In genomic region chr4:120061727-120062126, GRCm38 (mm10) we compare ENCODE assay signal across 23 mouse cellular contexts. TPM values are rescaled to one million over a fixed set of nuclear protein-coding genes. Genes with fewer than 3 reads are reported as not detected.
"Had no signal": no experiment of that assay in that cellular context is flagged by ENCODE, and none has a peak within 500 bp of the region (broad histone marks: within the 10 kb centered on the region; RNA-seq: fewer than 3 reads in every experiment).

No protein-coding gene starts in this region.

- H3K27me3 ChIP-seq: liver, embryonic 12.5 days; midbrain, embryonic 12.5 days; neural tube, embryonic 13.5 days; neural tube, embryonic 15.5 days; stomach, embryonic 15.5 days had no signal

- H3K27ac ChIP-seq: liver, embryonic 12.5 days; liver, embryonic 14.5 days; midbrain, embryonic 12.5 days; neural tube, embryonic 13.5 days; neural tube, embryonic 15.5 days; stomach, embryonic 15.5 days; stomach, postnatal 0 days had no signal

- H3K9ac ChIP-seq: liver, embryonic 12.5 days; liver, embryonic 14.5 days; lung, embryonic 14.5 days; midbrain, embryonic 12.5 days; neural tube, embryonic 13.5 days; neural tube, embryonic 15.5 days; stomach, embryonic 15.5 days had no signal

- ATAC-seq: liver, embryonic 12.5 days; midbrain, embryonic 16.5 days had no signal

- H3K9me3 ChIP-seq: liver, embryonic 12.5 days; midbrain, embryonic 12.5 days; neural tube, embryonic 13.5 days; neural tube, embryonic 15.5 days; stomach, embryonic 15.5 days had no signal

- H3K36me3 ChIP-seq: liver, embryonic 12.5 days; midbrain, embryonic 12.5 days; neural tube, embryonic 13.5 days; neural tube, embryonic 15.5 days; stomach, embryonic 15.5 days had no signal

- H3K4me3 ChIP-seq: liver, embryonic 12.5 days; midbrain, embryonic 12.5 days; myocyte; neural tube, embryonic 13.5 days; neural tube, embryonic 15.5 days; stomach, embryonic 15.5 days had no signal

- DNase-seq: lung, embryonic 14.5 days; lung, postnatal 10 days; lung, postnatal 4 days; midbrain, embryonic 14.5 days; right cerebral cortex, postnatal 14 days; thymus, postnatal 14 days; thymus, postnatal 36 days had no signal

- H3K4me2 ChIP-seq: liver, embryonic 12.5 days; lung, embryonic 14.5 days; midbrain, embryonic 12.5 days; neural tube, embryonic 13.5 days; neural tube, embryonic 15.5 days; stomach, embryonic 15.5 days had no signal

- H3K4me1 ChIP-seq: liver, embryonic 12.5 days; midbrain, embryonic 12.5 days; neural tube, embryonic 15.5 days; stomach, embryonic 15.5 days had no signal

RNA-seq across cellular contexts. Expression of gene AL607142.1, which starts 3.1 kb away (rescaled TPM):
- total RNA-seq: megakaryocyte-erythroid progenitor cell, adult 5-6 weeks had no signal
- polyA plus RNA-seq: liver, embryonic 12.5 days; liver, embryonic 14.5 days; liver, embryonic 16.5 days; lung, embryonic 14.5 days; lung, embryonic 16.5 days; midbrain, embryonic 12.5 days; midbrain, embryonic 14.5 days; midbrain, embryonic 16.5 days; myocyte; neural tube, embryonic 11.5 days; neural tube, embryonic 13.5 days; neural tube, embryonic 15.5 days; spleen, adult 2 months; stomach, embryonic 15.5 days; stomach, postnatal 0 days; testis, adult 2 months; thymus, postnatal 0 days had no signal
